Mouse (Mus musculus) neural tube, embryonic 11.5 days (tissue): ENCODE data around the gene Fosl1. TPM values are rescaled to one million over a fixed set of nuclear protein-coding genes. Genes with fewer than 3 reads are reported as not detected.

Source experiments
- ATAC-seq: fragments of 200-750 bp; cut with Nextera tagmentation; 2 replicates; pipeline ENCODE4 v1.8.0; 2017; ENCODE audit warnings: moderate number of reproducible peaks, mild to moderate bottlenecking, moderate TSS enrichment, moderate library complexity; ENCODE audit not compliant: insufficient read depth, low FRiP score, low TSS enrichment
- DNase-seq: peaks from one replicate; pipeline ENCODE4 v3.0.0-alpha.2; 2015; ENCODE audit warnings: low spot score
- H3K27ac ChIP-seq: fragments of 300-500 bp; sonication (generic); 2 replicates; pipeline ENCODE4 v1.5.1; 2014; ENCODE audit warnings: low read depth, mild to moderate bottlenecking, low read length
- H3K27me3 ChIP-seq: fragments of 300-500 bp; sonication (generic); 2 replicates; pipeline ENCODE4 v1.6.1; 2014; ENCODE audit warnings: mild to moderate bottlenecking, low read length, mixed read lengths; ENCODE audit not compliant: control insufficient read depth, insufficient read depth
- H3K36me3 ChIP-seq: fragments of 300-500 bp; sonication (generic); 2 replicates; pipeline ENCODE4 v1.6.1; 2014; ENCODE audit warnings: mild to moderate bottlenecking, low read length, moderate library complexity, mixed read lengths; ENCODE audit not compliant: control insufficient read depth, insufficient read depth
- H3K4me1 ChIP-seq: fragments of 300-500 bp; sonication (generic); 2 replicates; pipeline ENCODE4 v1.6.1; 2014; ENCODE audit warnings: low read length, mixed read lengths; ENCODE audit not compliant: control insufficient read depth, insufficient read depth
- H3K4me2 ChIP-seq: fragments of 300-500 bp; sonication (generic); 2 replicates; pipeline ENCODE4 v1.6.1; 2014; ENCODE audit warnings: low read depth, mild to moderate bottlenecking, moderate library complexity
- H3K4me3 ChIP-seq: fragments of 300-500 bp; sonication (generic); 2 replicates; pipeline ENCODE4 v1.5.1; 2014; ENCODE audit warnings: low read depth, low read length
- H3K9ac ChIP-seq: fragments of 300-500 bp; sonication (generic); 2 replicates; pipeline ENCODE4 v1.6.1; 2014; ENCODE audit warnings: mild to moderate bottlenecking, low read length
- H3K9me3 ChIP-seq: fragments of 300-500 bp; sonication (generic); 2 replicates; pipeline ENCODE4 v1.6.1; 2016; ENCODE audit warnings: low read length; ENCODE audit not compliant: control insufficient read depth
- WGBS: fragments of 180-500 bp; shearing (Covaris S2); extraction: QIAGEN DNeasy Blood & Tissue Kit; methylation state at CpG from one replicate; pipeline ENCODE4 v1.1.7; 2014; 5-methylcytosine and 5-hydroxymethylcytosine counted together
- polyA plus RNA-seq: library from polyadenylated mRNA; unstranded; fragments of >200 nt; fragmentation: Nextera tagmentation; extraction: Ambion mirVana; gene quantifications from 2 replicates; pipeline ENCODE4 v1.2.1, GENCODE M21; 2014

Fosl1 gene
- polyA plus RNA-seq, 1 experiment from 2014 or later: not detected

GRCm38 (mm10) chr19:5422895-5423443 is 24.4 kb upstream of the Fosl1 start:
- Histone ChIP-seq H3K27ac (no peak overlapping the region), H3K36me3 (peaks cover 15% of the 10 kb centered on the region), H3K9me3 (no peaks in the 10 kb centered on the region), H3K4me2 (0 out of 2 replicates have a peak overlapping the region, but pooled peaks have one; percentile 87), H3K4me3 (peak overlapping the region; percentile 64; the same call in 1 of the 2 replicates), H3K27me3 (no peaks in the 10 kb centered on the region), H3K4me1 (peaks cover 17% of the 10 kb centered on the region), H3K9ac (no peak overlapping the region)
- DNase-seq (no peak), ATAC-seq (no peak)
- WGBS: 74% methylated on average over 9 of the region's 9 CpGs

DNA sequence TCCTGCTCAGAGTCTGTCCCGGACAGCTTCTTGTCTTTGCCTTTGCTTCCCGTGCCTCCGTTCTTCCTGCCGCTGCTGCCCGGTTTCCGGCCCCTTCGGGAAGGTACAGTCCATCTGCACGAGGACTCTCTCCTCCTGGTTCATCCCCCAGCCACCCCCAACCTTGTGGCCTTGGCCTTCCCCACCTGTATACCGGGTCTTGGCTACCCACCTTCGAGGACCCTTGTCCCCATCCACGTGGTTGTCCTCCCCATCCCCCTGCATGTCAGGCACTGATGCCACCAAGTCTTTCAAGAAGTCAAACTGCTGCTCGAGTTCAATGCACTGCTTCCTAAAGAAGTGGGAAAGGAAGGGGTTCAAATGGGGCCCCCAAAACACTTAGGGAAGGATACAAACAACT is 23.8 kb upstream of the Fosl1 start:
- peaks cover 17% of the 10 kb centered on the region for H3K4me1 ChIP-seq
- H3K9ac ChIP-seq: peak overlapping the region; percentile 81
- DNase-seq (no peak), ATAC-seq (no peak)
- 75% methylated on average over 12 of the region's 12 CpGs for WGBS
- no peaks in the 10 kb centered on the region for H3K9me3 ChIP-seq
- no peaks in the 10 kb centered on the region for H3K27me3 ChIP-seq
- H3K27ac ChIP-seq: no peak overlapping the region
- peak overlapping the region; percentile 64 for H3K4me3 ChIP-seq
- peaks cover 15% of the 10 kb centered on the region for H3K36me3 ChIP-seq
- H3K4me2 ChIP-seq: peak overlapping the region; percentile 87

- Histone ChIP-seq H3K4me3 (peak overlapping the region; percentile 64), H3K27ac (peak overlapping the region; percentile 80), H3K9ac (peak overlapping the region; percentile 81), H3K27me3 (no peaks in the 10 kb centered on the region), H3K36me3 (peaks cover 15% of the 10 kb centered on the region), H3K4me2 (peak overlapping the region; percentile 87), H3K4me1 (peaks cover 17% of the 10 kb centered on the region), H3K9me3 (no peaks in the 10 kb centered on the region)
- peak; percentile 69 for ATAC-seq
- under 1% methylated on average over 35 of the region's 48 CpGs for WGBS
- peak; percentile 77 for DNase-seq
Measured at GRCm38 (mm10) chr19:5424092-5424781, 23.1 kb upstream of the Fosl1 start.

DNA sequence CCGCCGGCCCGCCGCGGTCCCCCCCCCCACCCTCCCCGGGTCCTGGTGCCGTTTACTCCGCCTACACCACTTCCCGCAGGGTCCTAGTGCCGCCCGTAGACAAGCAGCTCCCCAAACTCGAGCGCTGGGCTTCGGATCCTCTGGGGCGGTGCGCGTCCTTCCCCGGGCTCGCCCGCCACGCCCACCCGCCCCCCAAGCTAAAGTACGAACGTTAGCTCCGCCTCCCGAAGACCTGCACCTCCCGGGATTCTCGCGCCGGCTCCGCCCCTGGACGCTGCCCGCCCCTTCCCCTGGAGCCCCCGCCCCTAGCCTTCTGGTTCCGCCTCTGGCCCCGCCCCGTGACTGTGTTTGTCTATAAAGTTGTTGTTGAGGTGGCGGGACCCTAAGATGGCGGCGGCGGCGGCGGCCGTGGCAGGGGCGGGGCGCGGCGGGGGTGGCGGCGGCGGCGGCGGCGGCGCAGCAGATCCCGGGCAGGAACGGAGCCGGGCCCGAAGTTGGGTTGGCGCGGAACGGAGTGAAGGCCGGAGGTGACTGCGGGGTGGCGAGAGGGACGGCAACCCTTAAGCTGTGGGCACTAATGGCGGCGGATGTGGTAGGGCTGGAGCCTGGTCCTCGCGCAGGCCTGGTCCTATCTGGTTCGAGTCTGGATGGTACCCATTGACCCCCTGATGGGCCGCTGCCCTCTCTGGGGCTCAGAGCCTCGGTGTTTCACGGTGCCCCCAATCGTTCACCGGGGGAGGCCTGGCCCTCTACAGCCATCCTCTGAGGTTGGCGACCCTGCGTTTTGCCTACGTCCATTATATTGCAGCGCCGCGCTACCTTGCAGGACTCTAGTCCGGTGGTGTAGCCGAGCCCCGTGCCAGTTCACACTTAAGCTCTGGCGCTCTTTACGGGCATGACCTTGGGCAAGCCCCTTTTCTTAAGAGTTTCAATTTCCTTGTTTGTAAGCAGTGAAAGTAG is 22.3 kb upstream of the Fosl1 start, which contains the start of the genes Drap1 and AI837181:
Gene Drap1, minus strand, starts transcription at position 198 of the 960 bp plus-strand sequence.
Gene AI837181, plus strand, starts transcription at position 363 of the 960 bp plus-strand sequence.
- Histone ChIP-seq H3K4me2 (peak within 1 kb of the TSS; percentile 87), H3K36me3 (peaks cover 15% of the 10 kb centered on the region), H3K9ac (peak within 1 kb of the TSS; percentile 81), H3K4me1 (peaks cover 17% of the 10 kb centered on the region), H3K27me3 (no peaks in the 10 kb centered on the region), H3K9me3 (no peaks in the 10 kb centered on the region), H3K4me3 (peak within 1 kb of the TSS; percentile 64), H3K27ac (peak within 1 kb of the TSS; percentile 80)
- peak; percentile 97 for DNase-seq
- ATAC-seq: peak; percentile 87
- WGBS: under 1% methylated on average over 64 of the region's 87 CpGs

- Histone ChIP-seq H3K4me3 (peak overlapping the region; percentile 64), H3K36me3 (peaks cover 10% of the 10 kb centered on the region), H3K9ac (peak overlapping the region; percentile 75), H3K9me3 (no peaks in the 10 kb centered on the region), H3K27ac (no peak overlapping the region), H3K27me3 (no peaks in the 10 kb centered on the region), H3K4me2 (peak overlapping the region; percentile 75), H3K4me1 (peaks cover 17% of the 10 kb centered on the region)
- DNase-seq: no peak
- no peak for ATAC-seq
- WGBS: 86% methylated on average over 18 of the region's 18 CpGs
Measured at GRCm38 (mm10) chr19:5425906-5426565, 21.3 kb upstream of the Fosl1 start.

- no peak overlapping the region for H3K9ac ChIP-seq
- no peaks in the 10 kb centered on the region for H3K9me3 ChIP-seq
- DNase-seq (no peak), ATAC-seq (no peak)
- peaks cover 17% of the 10 kb centered on the region for H3K4me1 ChIP-seq
- H3K36me3 ChIP-seq: peaks cover 10% of the 10 kb centered on the region
- WGBS: 89% methylated on average over 13 of the region's 13 CpGs
- H3K4me3 ChIP-seq: no peak overlapping the region
- H3K27ac ChIP-seq: no peak overlapping the region
- no peak overlapping the region for H3K4me2 ChIP-seq
- H3K27me3 ChIP-seq: no peaks in the 10 kb centered on the region
Measured at GRCm38 (mm10) chr19:5426640-5427290, 20.6 kb upstream of the Fosl1 start.

DNA sequence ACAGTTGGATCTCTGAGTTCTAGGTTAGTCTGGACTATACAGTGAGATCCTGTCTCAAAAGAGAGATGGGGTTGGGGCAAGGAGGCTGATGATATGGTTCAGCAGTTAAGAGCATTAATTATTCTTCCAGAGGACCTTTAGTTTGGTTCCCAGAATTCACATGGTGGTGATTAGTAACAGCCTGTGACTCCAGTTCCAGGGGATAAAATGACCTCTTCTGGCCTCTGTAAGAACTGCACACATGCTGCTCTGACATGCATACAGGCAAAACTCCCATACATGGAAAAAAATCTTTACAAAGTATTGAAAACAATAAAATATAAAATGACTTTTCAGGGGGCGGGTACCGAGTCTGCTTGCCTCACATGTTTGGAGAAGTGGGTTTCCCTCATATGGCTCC is 19.3 kb upstream of the Fosl1 start:
- Histone ChIP-seq H3K36me3 (peaks cover 9% of the 10 kb centered on the region), H3K27ac (no peak overlapping the region), H3K4me3 (no peak overlapping the region), H3K4me1 (peaks cover 17% of the 10 kb centered on the region), H3K27me3 (no peaks in the 10 kb centered on the region), H3K4me2 (no peak overlapping the region), H3K9ac (no peak overlapping the region), H3K9me3 (no peaks in the 10 kb centered on the region)
- 89% methylated on average over 2 of the region's 2 CpGs for WGBS
- ATAC-seq: no peak
- peak; percentile 25 for DNase-seq

GRCm38 (mm10) chr19:5429219-5429618 is 18.1 kb upstream of the Fosl1 start:
- 86% methylated on average over 4 of the region's 4 CpGs for WGBS
- DNase-seq: no peak
- Histone ChIP-seq H3K27ac (no peak overlapping the region), H3K9me3 (no peaks in the 10 kb centered on the region), H3K4me1 (peaks cover 7% of the 10 kb centered on the region), H3K36me3 (peaks cover 8% of the 10 kb centered on the region), H3K4me3 (no peak overlapping the region), H3K27me3 (no peaks in the 10 kb centered on the region), H3K4me2 (no peak overlapping the region), H3K9ac (no peak overlapping the region)
- ATAC-seq: no peak
